Mouse (Mus musculus) heart, embryonic 11.5 days (tissue): Measurements from ENCODE around the gene Cpd. TPM values are rescaled to one million over a fixed set of nuclear protein-coding genes. Genes with fewer than 3 reads are reported as not detected.

ENCODE experiments used
- ATAC-seq: fragments of 200-750 bp; cut with Nextera tagmentation; replicated peaks from 2 replicates; pipeline ENCODE4 v1.8.0; 2017; ENCODE audit warnings: moderate library complexity; ENCODE audit not compliant: insufficient number of reproducible peaks, low FRiP score, low TSS enrichment
- H3K27ac ChIP-seq: fragments of 300-500 bp; sonication (generic); 2 replicates; pipeline ENCODE4 v1.5.1; 2014; ENCODE audit warnings: mild to moderate bottlenecking, low read depth, low read length
- H3K27me3 ChIP-seq: fragments of 300-500 bp; sonication (generic); 2 replicates; pipeline ENCODE4 v1.6.1; 2014; ENCODE audit warnings: mild to moderate bottlenecking, low read length, mixed read lengths; ENCODE audit not compliant: control insufficient read depth, insufficient read depth
- H3K36me3 ChIP-seq: fragments of 300-500 bp; sonication (generic); 2 replicates; pipeline ENCODE4 v1.6.1; 2014; ENCODE audit warnings: mild to moderate bottlenecking, low read length, moderate library complexity, mixed read lengths; ENCODE audit not compliant: control insufficient read depth, insufficient read depth
- H3K4me1 ChIP-seq: fragments of 300-500 bp; sonication (generic); 2 replicates; pipeline ENCODE4 v1.6.1; 2014; ENCODE audit warnings: low read length; ENCODE audit not compliant: control insufficient read depth, insufficient read depth
- H3K4me2 ChIP-seq: fragments of 300-500 bp; sonication (generic); 2 replicates; pipeline ENCODE4 v1.6.1; 2014; ENCODE audit warnings: mild to moderate bottlenecking, moderate library complexity
- H3K4me3 ChIP-seq: fragments of 300-500 bp; sonication (generic); 2 replicates; pipeline ENCODE4 v1.5.1; 2014; ENCODE audit warnings: low read depth, low read length
- H3K9ac ChIP-seq: fragments of 300-500 bp; sonication (generic); 2 replicates; pipeline ENCODE4 v1.6.1; 2014; ENCODE audit warnings: mild to moderate bottlenecking, low read depth, low read length, moderate library complexity
- H3K9me3 ChIP-seq: fragments of 300-500 bp; sonication (generic); replicated peaks from 2 replicates; pipeline ENCODE4 v1.6.1; 2016; ENCODE audit warnings: low read length; ENCODE audit not compliant: control insufficient read depth
- WGBS: fragments of 180-500 bp; shearing (Covaris S2); extraction: QIAGEN DNeasy Blood & Tissue Kit; methylation state at CpG from one replicate; pipeline ENCODE4 v1.1.7; 2014; ENCODE audit not compliant: insufficient replicate concordance; 5-methylcytosine and 5-hydroxymethylcytosine counted together
- polyA plus RNA-seq: library from polyadenylated mRNA; unstranded; fragments of >200 nt; fragmentation: Nextera tagmentation; extraction: Ambion mirVana; gene quantifications from 2 replicates; pipeline ENCODE4 v1.2.1, GENCODE M21; 2014

Cpd gene
- polyA plus RNA-seq, 1 experiment from 2014 or later = 19.9 TPM

GRCm38 (mm10) chr11:76838573-76838972 is 8.2 kb downstream of the Cpd start:
- Histone ChIP-seq H3K27me3 (no peaks in the 10 kb centered on the region), H3K36me3 (no peaks in the 10 kb centered on the region), H3K4me1 (peaks cover 20% of the 10 kb centered on the region), H3K9ac (no peak overlapping the region), H3K4me2 (no peak overlapping the region), H3K4me3 (no peak overlapping the region), H3K27ac (no peak overlapping the region), H3K9me3 (no peaks in the 10 kb centered on the region)
- 34% methylated on average over 4 of the region's 4 CpGs for WGBS
- no peak for ATAC-seq

GRCm38 (mm10) chr11:76836317-76836716 is 10.5 kb downstream of the Cpd start:
- Histone ChIP-seq H3K9ac (no peak overlapping the region), H3K27me3 (no peaks in the 10 kb centered on the region)

GRCm38 (mm10) chr11:76835868-76836267 is 10.9 kb downstream of the Cpd start:
- no peak overlapping the region for H3K4me3 ChIP-seq
- ATAC-seq = no peak
- H3K27ac ChIP-seq = peak overlapping the region; percentile 69
- 0 out of 2 replicates have a peak overlapping the region, but pooled peaks have one; percentile 36 for H3K9ac ChIP-seq
- H3K4me1 ChIP-seq = peaks cover 9% of the 10 kb centered on the region
- no peaks in the 10 kb centered on the region for H3K9me3 ChIP-seq
- no peaks in the 10 kb centered on the region for H3K36me3 ChIP-seq
- 45% methylated on average over 5 of the region's 5 CpGs for WGBS
- H3K4me2 ChIP-seq = no peak overlapping the region
- H3K27me3 ChIP-seq = no peaks in the 10 kb centered on the region

More at GRCm38 (mm10) chr11:76836317-76836716, 10.5 kb downstream of the Cpd start:
- Histone ChIP-seq H3K36me3 (no peaks in the 10 kb centered on the region), H3K4me3 (no peak overlapping the region), H3K4me2 (no peak overlapping the region), H3K27ac (peak overlapping the region; percentile 69), H3K4me1 (peaks cover 9% of the 10 kb centered on the region), H3K9me3 (no peaks in the 10 kb centered on the region)
- 52% methylated on average over 6 of the region's 6 CpGs for WGBS
- ATAC-seq = no peak

- peaks cover 9% of the 10 kb centered on the region for H3K4me1 ChIP-seq
- no peak overlapping the region for H3K27ac ChIP-seq
- H3K4me2 ChIP-seq = no peak overlapping the region
- H3K36me3 ChIP-seq = no peaks in the 10 kb centered on the region
- ATAC-seq = no peak
- H3K4me3 ChIP-seq = no peak overlapping the region
- no peaks in the 10 kb centered on the region for H3K27me3 ChIP-seq
- H3K9me3 ChIP-seq = no peaks in the 10 kb centered on the region
- WGBS = 69% methylated on average over 1 of the region's 1 CpGs
- H3K9ac ChIP-seq = no peak overlapping the region
Measured at GRCm38 (mm10) chr11:76834665-76835064, 12.2 kb downstream of the Cpd start.

- peaks cover 4% of the 10 kb centered on the region; the same call in 1 of the 2 replicates for H3K4me1 ChIP-seq
Measured at GRCm38 (mm10) chr11:76824885-76825265, 21.9 kb downstream of the Cpd start.

GRCm38 (mm10) chr11:76824238-76824884 is 22.5 kb downstream of the Cpd start:
- Histone ChIP-seq H3K9me3 (no peaks in the 10 kb centered on the region), H3K27ac (no peak overlapping the region), H3K4me2 (no peak overlapping the region), H3K27me3 (no peaks in the 10 kb centered on the region), H3K4me1 (peaks cover 4% of the 10 kb centered on the region; the same call in 1 of the 2 replicates), H3K9ac (no peak overlapping the region), H3K36me3 (no peaks in the 10 kb centered on the region), H3K4me3 (no peak overlapping the region)
- ATAC-seq = no peak
- 77% methylated on average over 7 of the region's 7 CpGs for WGBS

More at GRCm38 (mm10) chr11:76824885-76825265, 21.9 kb downstream of the Cpd start:
- Histone ChIP-seq H3K36me3 (no peaks in the 10 kb centered on the region), H3K4me3 (no peak overlapping the region), H3K27ac (no peak overlapping the region), H3K9ac (no peak overlapping the region), H3K27me3 (no peaks in the 10 kb centered on the region), H3K4me2 (no peak overlapping the region), H3K9me3 (no peaks in the 10 kb centered on the region)
- 82% methylated on average over 9 of the region's 9 CpGs for WGBS
- ATAC-seq = no peak

- ATAC-seq = no peak
- Histone ChIP-seq H3K27me3 (no peaks in the 10 kb centered on the region), H3K36me3 (no peaks in the 10 kb centered on the region), H3K27ac (no peak overlapping the region), H3K9me3 (no peaks in the 10 kb centered on the region), H3K4me1 (peaks cover 4% of the 10 kb centered on the region; the same call in 1 of the 2 replicates), H3K9ac (no peak overlapping the region), H3K4me3 (no peak overlapping the region), H3K4me2 (no peak overlapping the region)
- 71% methylated on average over 3 of the region's 3 CpGs for WGBS
Measured at GRCm38 (mm10) chr11:76823641-76824040, 23.2 kb downstream of the Cpd start.

- no peaks in the 10 kb centered on the region for H3K27me3 ChIP-seq
- 48% methylated on average over 3 of the region's 3 CpGs for WGBS
- no peak overlapping the region for H3K27ac ChIP-seq
- ATAC-seq = no peak
- peaks cover 4% of the 10 kb centered on the region; the same call in 1 of the 2 replicates for H3K4me1 ChIP-seq
- H3K4me2 ChIP-seq = no peak overlapping the region
- H3K36me3 ChIP-seq = no peaks in the 10 kb centered on the region
- H3K9ac ChIP-seq = no peak overlapping the region
- H3K9me3 ChIP-seq = no peaks in the 10 kb centered on the region
- H3K4me3 ChIP-seq = no peak overlapping the region
Measured at GRCm38 (mm10) chr11:76821353-76821752, 25.5 kb downstream of the Cpd start.

GRCm38 (mm10) chr11:76817664-76818063 is 29.2 kb downstream of the Cpd start:
- peaks cover 4% of the 10 kb centered on the region; the same call in 1 of the 2 replicates for H3K4me1 ChIP-seq
- no peaks in the 10 kb centered on the region for H3K27me3 ChIP-seq
- no peak overlapping the region for H3K9ac ChIP-seq
- no peaks in the 10 kb centered on the region for H3K9me3 ChIP-seq
- no peak overlapping the region for H3K4me3 ChIP-seq
- no peak overlapping the region for H3K27ac ChIP-seq
- no peak for ATAC-seq
- H3K36me3 ChIP-seq = no peaks in the 10 kb centered on the region
- 87% methylated on average over 3 of the region's 3 CpGs for WGBS
- no peak overlapping the region for H3K4me2 ChIP-seq
